ENCODE assay signal across 22 mouse cellular contexts in genomic region chr6:95685242-95685641, GRCm38 (mm10). TPM values are rescaled to one million over a fixed set of nuclear protein-coding genes. Genes with fewer than 3 reads are reported as not detected.
A peak's percentile ranks its signal among the peaks of the same experiment; 100 is the strongest.
DNase-seq lines count a peak whose midpoint lies in the region; ATAC-seq and TF ChIP-seq lines count a peak whose summit lies in the region.
"Had no signal": no experiment of that assay in that cellular context is flagged by ENCODE, and none has a peak within 500 bp of the region (broad histone marks: within the 10 kb centered on the region; RNA-seq: fewer than 3 reads in every experiment).

No protein-coding gene starts in this region.

- TF ChIP-seq CTCF in lung, postnatal 0 days (IDR thresholded peaks at IDR 0.05), result 0 out of 2 replicates have a peak, but pooled peaks have one; percentile 9

- H3K27ac ChIP-seq in lung, postnatal 0 days (ENCODE audit: low read length), result no peak overlapping the region
- H3K27ac ChIP-seq: embryonic facial prominence, embryonic 10.5 days; forebrain, embryonic 13.5 days; heart, embryonic 13.5 days; hindbrain, embryonic 13.5 days had no signal

- no peaks in the 10 kb centered on the region for H3K27me3 ChIP-seq in lung, postnatal 0 days (replicated peaks; ENCODE audit: insufficient read depth, low read length)
- H3K27me3 ChIP-seq: forebrain, embryonic 13.5 days; heart, embryonic 13.5 days; hindbrain, embryonic 13.5 days; Patski had no signal

- intact Hi-C loops in heart, postnatal 25 days (cut with DNase I), result no loop called here

- DNase-seq in heart, adult 11 months, result peak; percentile 59
- no peak for DNase-seq in heart, postnatal 25 days (ENCODE audit: low spot score)
- DNase-seq in lung, postnatal 0 days (ENCODE audit: low spot score), result no peak
- no peak for DNase-seq in lung, postnatal 4 days
- DNase-seq in urinary bladder, postnatal 36 days (ENCODE audit: low spot score in 2 of 2), result no peak
- no peak for DNase-seq in cerebellum, postnatal 25 days
- DNase-seq: adrenal gland, postnatal 14 days; B cell, adult 2 months; cerebellum, adult 11-12 months; cerebellum, adult 9-10 months; cerebellum, postnatal 36 days; forebrain, postnatal 0 days; gastrocnemius, postnatal 14 days; heart, postnatal 4 days had no signal

- no peak for TF ChIP-seq EP300 in lung, postnatal 0 days (IDR thresholded peaks at IDR 0.05)

- no peak overlapping the region for H3K4me2 ChIP-seq in lung, postnatal 0 days (replicated peaks; ENCODE audit: low read depth, low read length)
- H3K4me2 ChIP-seq: forebrain, embryonic 13.5 days; heart, embryonic 13.5 days; hindbrain, embryonic 13.5 days had no signal

- no peaks in the 10 kb centered on the region for H3K36me3 ChIP-seq in lung, postnatal 0 days (ENCODE audit: insufficient read depth, low read length)
- H3K36me3 ChIP-seq: embryonic facial prominence, embryonic 10.5 days; heart, embryonic 13.5 days; hindbrain, embryonic 13.5 days had no signal

- 47% methylated on average over 4 of the region's 4 CpGs for WGBS in lung, postnatal 0 days

- no peak overlapping the region for H3K9ac ChIP-seq in lung, postnatal 0 days (replicated peaks; ENCODE audit: low read depth)
- H3K9ac ChIP-seq: forebrain, embryonic 13.5 days; forebrain, postnatal 0 days; heart, embryonic 13.5 days; hindbrain, embryonic 13.5 days had no signal

- H3K4me3 ChIP-seq in lung, postnatal 0 days (ENCODE audit: low read depth, low read length), result no peak overlapping the region
- H3K4me3 ChIP-seq: embryonic facial prominence, embryonic 10.5 days; forebrain, embryonic 13.5 days; heart, embryonic 13.5 days; hindbrain, embryonic 13.5 days had no signal

- H3K9me3 ChIP-seq in lung, postnatal 0 days (ENCODE audit: low read length), result no peaks in the 10 kb centered on the region
- H3K9me3 ChIP-seq: embryonic facial prominence, embryonic 10.5 days; forebrain, embryonic 13.5 days; heart, embryonic 13.5 days; hindbrain, embryonic 13.5 days had no signal

- ATAC-seq in lung, postnatal 0 days, result no peak
- ATAC-seq in common myeloid progenitor, adult 5-6 weeks (replicated peaks; ENCODE audit: low read depth, poor library complexity, severe bottlenecking), result 0 out of 2 replicates have a peak, but pooled peaks have one; percentile 45
- ATAC-seq: activated CD4-positive, CD25-positive, alpha-beta regulatory T cell, adult 4 months; CD4-positive, CD25-positive, alpha-beta regulatory T cell, adult 4 months; forebrain, embryonic 13.5 days; forebrain, postnatal 0 days; Patski had no signal

- H3K4me1 ChIP-seq in lung, postnatal 0 days (ENCODE audit: insufficient read depth, low read depth, low read length), result peaks cover 4% of the 10 kb centered on the region; the same call in 1 of the 2 replicates
- H3K4me1 ChIP-seq: forebrain, embryonic 13.5 days had no signal

RNA-seq across cellular contexts. Expression of gene Suclg2, which starts 33.4 kb away (rescaled TPM):
- total RNA-seq in heart, postnatal 25 days (2021), result 100 to 1,000 TPM; 124 to 133 TPM
- 37.4 and 40.1 TPM in 2 replicates for polyA plus RNA-seq in lung, postnatal 0 days (2015; fragmentation: Nextera tagmentation; extraction: Ambion mirVana)
- 107 and 124 TPM in 2 replicates for total RNA-seq in common myeloid progenitor, adult 5-6 weeks (2017)
